Mouse (Mus musculus): ENCODE measurements around the gene Clasp2. TPM values are rescaled to one million over a fixed set of nuclear protein-coding genes. Genes with fewer than 3 reads are reported as not detected.

Gene Clasp2
- polyA plus RNA-seq, 2 experiments, result 18.7 to 21.4 TPM

GRCm38 (mm10) chr9:113802734-113803133 is 61.5 kb downstream of the Clasp2 start:
- H3K9ac ChIP-seq (ENCODE audit: low read depth, low read length, severe bottlenecking), result no peak overlapping the region
- no peaks in the 10 kb centered on the region for H3K36me3 ChIP-seq (ENCODE audit: control insufficient read depth, insufficient read depth, low read length)
- H3K9me3 ChIP-seq (ENCODE audit: control insufficient read depth, low read length), result no peaks in the 10 kb centered on the region
- TF ChIP-seq POLR2A (IDR thresholded peaks at IDR 0.05; ENCODE audit: borderline replicate concordance, extremely low read depth, insufficient read depth, insufficient read length), result no peak
- no peak overlapping the region for H3K4me3 ChIP-seq (replicated peaks; ENCODE audit: low read length)
- ATAC-seq (ENCODE audit: low FRiP score, low read depth) (no peak), DNase-seq (ENCODE audit: low spot score) (no peak)
- 76% methylated on average over 3 of the region's 3 CpGs for WGBS
- H3K27ac ChIP-seq (replicated peaks; ENCODE audit: low read depth, low read length), result no peak overlapping the region
- no peak overlapping the region for H3K4me2 ChIP-seq (replicated peaks; ENCODE audit: low read depth, low read length, severe bottlenecking)
- no peaks in the 10 kb centered on the region for H3K27me3 ChIP-seq (ENCODE audit: control insufficient read depth, insufficient read depth, low read length)
- no peaks in the 10 kb centered on the region for H3K4me1 ChIP-seq (ENCODE audit: control insufficient read depth, insufficient read depth, low read length)

- Histone ChIP-seq H3K27me3 (ENCODE audit: control insufficient read depth, insufficient read depth, low read length) (no peaks in the 10 kb centered on the region), H3K4me2 (replicated peaks; ENCODE audit: low read depth, low read length, severe bottlenecking) (no peak overlapping the region), H3K9ac (ENCODE audit: low read depth, low read length, severe bottlenecking) (no peak overlapping the region), H3K4me3 (replicated peaks; ENCODE audit: low read length) (no peak overlapping the region), H3K4me1 (ENCODE audit: control insufficient read depth, insufficient read depth, low read length) (no peaks in the 10 kb centered on the region), H3K9me3 (ENCODE audit: control insufficient read depth, low read length) (no peaks in the 10 kb centered on the region), H3K36me3 (ENCODE audit: control insufficient read depth, insufficient read depth, low read length) (no peaks in the 10 kb centered on the region), H3K27ac (replicated peaks; ENCODE audit: low read depth, low read length) (no peak overlapping the region)
- DNase-seq (ENCODE audit: low spot score) (no peak), ATAC-seq (ENCODE audit: low FRiP score, low read depth) (no peak)
- no peak for TF ChIP-seq POLR2A (IDR thresholded peaks at IDR 0.05; ENCODE audit: borderline replicate concordance, extremely low read depth, insufficient read depth, insufficient read length)
- 78% methylated on average over 2 of the region's 2 CpGs for WGBS
Observed at GRCm38 (mm10) chr9:113803751-113804150, 62.5 kb downstream of the Clasp2 start.

- ATAC-seq (ENCODE audit: low FRiP score, low read depth) (no peak), DNase-seq (ENCODE audit: low spot score) (no peak)
- Histone ChIP-seq H3K4me2 (replicated peaks; ENCODE audit: low read depth, low read length, severe bottlenecking) (no peak overlapping the region), H3K9ac (ENCODE audit: low read depth, low read length, severe bottlenecking) (no peak overlapping the region), H3K4me3 (replicated peaks; ENCODE audit: low read length) (no peak overlapping the region), H3K27ac (replicated peaks; ENCODE audit: low read depth, low read length) (no peak overlapping the region), H3K36me3 (ENCODE audit: control insufficient read depth, insufficient read depth, low read length) (no peaks in the 10 kb centered on the region), H3K27me3 (ENCODE audit: control insufficient read depth, insufficient read depth, low read length) (no peaks in the 10 kb centered on the region), H3K4me1 (ENCODE audit: control insufficient read depth, insufficient read depth, low read length) (no peaks in the 10 kb centered on the region), H3K9me3 (ENCODE audit: control insufficient read depth, low read length) (no peaks in the 10 kb centered on the region)
- TF ChIP-seq POLR2A (IDR thresholded peaks at IDR 0.05; ENCODE audit: borderline replicate concordance, extremely low read depth, insufficient read depth, insufficient read length), result no peak
- WGBS, result 88% methylated on average over 1 of the region's 1 CpGs
Observed at GRCm38 (mm10) chr9:113805359-113805758, 64.1 kb downstream of the Clasp2 start.

- H3K4me2 ChIP-seq (replicated peaks; ENCODE audit: low read depth, low read length, severe bottlenecking), result no peak overlapping the region
- H3K4me3 ChIP-seq (replicated peaks; ENCODE audit: low read length), result no peak overlapping the region
- no peak overlapping the region for H3K27ac ChIP-seq (replicated peaks; ENCODE audit: low read depth, low read length)
- TF ChIP-seq POLR2A (IDR thresholded peaks at IDR 0.05; ENCODE audit: borderline replicate concordance, extremely low read depth, insufficient read depth, insufficient read length), result no peak
- no peaks in the 10 kb centered on the region for H3K9me3 ChIP-seq (ENCODE audit: control insufficient read depth, low read length)
- 69% methylated on average over 1 of the region's 1 CpGs for WGBS
- H3K27me3 ChIP-seq (ENCODE audit: control insufficient read depth, insufficient read depth, low read length), result no peaks in the 10 kb centered on the region
- no peak overlapping the region for H3K9ac ChIP-seq (ENCODE audit: low read depth, low read length, severe bottlenecking)
- 0 out of 2 replicates have a peak, but pooled peaks cover 2% of the 10 kb centered on the region for H3K4me1 ChIP-seq (ENCODE audit: control insufficient read depth, insufficient read depth, low read length)
- H3K36me3 ChIP-seq (ENCODE audit: control insufficient read depth, insufficient read depth, low read length), result peaks cover 3% of the 10 kb centered on the region; the same call in 1 of the 2 replicates
- DNase-seq (ENCODE audit: low spot score) (no peak), ATAC-seq (ENCODE audit: low FRiP score, low read depth) (no peak)
Observed at GRCm38 (mm10) chr9:113811327-113811726, 70.1 kb downstream of the Clasp2 start.

- Histone ChIP-seq H3K27me3 (ENCODE audit: control insufficient read depth, insufficient read depth, low read length) (no peaks in the 10 kb centered on the region), H3K9ac (ENCODE audit: low read depth, low read length, severe bottlenecking) (peak overlapping the region; percentile 25; the same call in 1 of the 2 replicates), H3K9me3 (ENCODE audit: control insufficient read depth, low read length) (no peaks in the 10 kb centered on the region), H3K4me2 (replicated peaks; ENCODE audit: low read depth, low read length, severe bottlenecking) (peak overlapping the region; percentile 44), H3K4me1 (ENCODE audit: control insufficient read depth, insufficient read depth, low read length) (0 out of 2 replicates have a peak, but pooled peaks cover 2% of the 10 kb centered on the region), H3K36me3 (ENCODE audit: control insufficient read depth, insufficient read depth, low read length) (peaks cover 3% of the 10 kb centered on the region; the same call in 1 of the 2 replicates), H3K27ac (replicated peaks; ENCODE audit: low read depth, low read length) (no peak overlapping the region), H3K4me3 (replicated peaks; ENCODE audit: low read length) (peak overlapping the region; percentile 18)
- 37% methylated on average over 9 of the region's 9 CpGs for WGBS
- ATAC-seq (ENCODE audit: low FRiP score, low read depth) (peak; percentile 74), DNase-seq (ENCODE audit: low spot score) (peak; percentile 13)
- no peak for TF ChIP-seq POLR2A (IDR thresholded peaks at IDR 0.05; ENCODE audit: borderline replicate concordance, extremely low read depth, insufficient read depth, insufficient read length)
Observed at GRCm38 (mm10) chr9:113811957-113812670, 70.8 kb downstream of the Clasp2 start.

All from limb, embryonic 14.5 days (tissue).